Mouse (Mus musculus) bone marrow macrophage, adult 2 months (primary cell): Measurements from ENCODE around the gene Med17.

Experiments used
- CTCF ChIP-seq: IDR thresholded peaks from 2 replicates; pipeline ENCODE4 v1.5.1; 2012; ENCODE audit warnings: low read depth, mild to moderate bottlenecking, low read length, moderate library complexity
- POLR2A ChIP-seq: IDR thresholded peaks from 2 replicates; pipeline ENCODE4 v1.6.1; 2012; ENCODE audit warnings: mild to moderate bottlenecking, low read depth, low read length, borderline replicate concordance

DNA sequence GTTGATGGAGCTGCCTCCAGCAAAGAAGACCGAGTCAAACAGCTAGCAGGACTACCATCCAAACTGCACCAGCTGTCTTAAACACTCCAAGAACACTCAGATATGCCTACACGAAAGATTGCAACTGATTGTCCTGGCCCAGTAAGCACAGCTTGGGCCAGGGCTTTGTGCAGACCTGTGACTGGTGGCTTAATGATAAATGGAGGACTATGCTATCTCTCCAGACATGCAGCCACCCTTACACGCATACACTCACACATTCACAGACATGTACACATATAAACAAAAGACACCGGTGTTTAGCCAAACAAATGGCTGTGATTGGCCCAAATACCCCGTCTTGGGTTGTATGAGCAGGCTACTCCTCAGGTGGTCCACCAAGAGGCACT is 754 bp upstream of the Med17 start:
- no peak for TF ChIP-seq CTCF
- TF ChIP-seq POLR2A, result no peak
